In genomic region chr6:39543769-39544420, GRCm38 (mm10) we compare ENCODE assay signal across 10 mouse cellular contexts. TPM values are rescaled to one million over a fixed set of nuclear protein-coding genes. Genes with fewer than 3 reads are reported as not detected.
DNase-seq lines count a peak whose midpoint lies in the region; ATAC-seq and TF ChIP-seq lines count a peak whose summit lies in the region.
"Had no signal": no experiment of that assay in that cellular context is flagged by ENCODE, and none has a peak within 500 bp of the region (broad histone marks: within the 10 kb centered on the region; RNA-seq: fewer than 3 reads in every experiment).

No protein-coding gene starts in this region.

- no peak for TF ChIP-seq CTCF in midbrain, postnatal 0 days (IDR thresholded peaks at IDR 0.05)
- TF ChIP-seq CTCF in heart, postnatal 0 days (IDR thresholded peaks at IDR 0.05; ENCODE audit: low read depth), result no peak

- ATAC-seq in midbrain, postnatal 0 days (ENCODE audit: low FRiP score), result no peak
- ATAC-seq in heart, postnatal 0 days (ENCODE audit: insufficient read depth, low read depth), result no peak
- ATAC-seq in limb, embryonic 13.5 days (ENCODE audit: low FRiP score, low read depth), result no peak
- ATAC-seq in stomach, embryonic 15.5 days (ENCODE audit: insufficient read depth, low FRiP score, low read depth), result no peak

- peaks cover 27% of the 10 kb centered on the region for H3K36me3 ChIP-seq in midbrain, embryonic 10.5 days
- no peaks in the 10 kb centered on the region for H3K36me3 ChIP-seq in midbrain, postnatal 0 days (ENCODE audit: insufficient read depth, low read length)
- H3K36me3 ChIP-seq in heart, postnatal 0 days (replicated peaks; ENCODE audit: control insufficient read depth, insufficient read depth, low read length), result no peaks in the 10 kb centered on the region
- peaks cover 8% of the 10 kb centered on the region for H3K36me3 ChIP-seq in limb, embryonic 13.5 days
- H3K36me3 ChIP-seq in stomach, embryonic 15.5 days, result no peaks in the 10 kb centered on the region

- H3K9me3 ChIP-seq in midbrain, embryonic 10.5 days (replicated peaks), result no peaks in the 10 kb centered on the region
- H3K9me3 ChIP-seq in midbrain, postnatal 0 days (ENCODE audit: low read length), result no peaks in the 10 kb centered on the region
- H3K9me3 ChIP-seq in heart, postnatal 0 days (replicated peaks; ENCODE audit: control insufficient read depth, low read length), result no peaks in the 10 kb centered on the region
- no peaks in the 10 kb centered on the region for H3K9me3 ChIP-seq in limb, embryonic 13.5 days
- no peaks in the 10 kb centered on the region for H3K9me3 ChIP-seq in stomach, embryonic 15.5 days
- H3K9me3 ChIP-seq: megakaryocyte, embryonic 14.5 days had no signal

- peak overlapping the region; percentile 87 for H3K27ac ChIP-seq in midbrain, embryonic 10.5 days (replicated peaks)
- no peak overlapping the region; the same call in 1 of the 2 replicates for H3K27ac ChIP-seq in midbrain, postnatal 0 days (ENCODE audit: low read depth, low read length)
- H3K27ac ChIP-seq in heart, postnatal 0 days (ENCODE audit: low read depth), result peak overlapping the region; percentile 81
- peak overlapping the region; percentile 96 for H3K27ac ChIP-seq in limb, embryonic 13.5 days
- peak overlapping the region; percentile 67 for H3K27ac ChIP-seq in stomach, embryonic 15.5 days

- DNase-seq in midbrain, embryonic 10.5 days (ENCODE audit: low spot score), result peak; percentile 41
- no peak for DNase-seq in midbrain, postnatal 0 days (ENCODE audit: low spot score)
- DNase-seq in heart, postnatal 0 days (ENCODE audit: low spot score), result no peak
- DNase-seq in gastrocnemius, adult 8-10 months (ENCODE audit: low spot score in 2 of 2), result no peak
- DNase-seq in layer of hippocampus, adult 11-12 months (ENCODE audit: low spot score), result no peak
- DNase-seq in adrenal gland, adult 8-10 months, result no peak

- WGBS in midbrain, embryonic 10.5 days, result 22% methylated on average over 15 of the region's 15 CpGs
- WGBS in midbrain, postnatal 0 days, result 34% methylated on average over 15 of the region's 15 CpGs
- 67% methylated on average over 15 of the region's 15 CpGs for WGBS in heart, postnatal 0 days
- WGBS in limb, embryonic 13.5 days, result 41% methylated on average over 15 of the region's 15 CpGs
- WGBS in stomach, embryonic 15.5 days, result 38% methylated on average over 15 of the region's 15 CpGs

- H3K4me2 ChIP-seq in midbrain, postnatal 0 days (ENCODE audit: low read depth, low read length, poor library complexity, severe bottlenecking), result no peak overlapping the region
- no peak overlapping the region for H3K4me2 ChIP-seq in heart, postnatal 0 days (ENCODE audit: low read depth, low read length)
- H3K4me2 ChIP-seq in limb, embryonic 13.5 days (replicated peaks), result peak overlapping the region; percentile 53
- no peak overlapping the region for H3K4me2 ChIP-seq in stomach, embryonic 15.5 days

- H3K4me3 ChIP-seq in midbrain, embryonic 10.5 days, result peak overlapping the region; percentile 34
- no peak overlapping the region for H3K4me3 ChIP-seq in midbrain, postnatal 0 days (ENCODE audit: low read depth, low read length)
- H3K4me3 ChIP-seq in heart, postnatal 0 days (ENCODE audit: low read depth, low read length), result no peak overlapping the region
- H3K4me3 ChIP-seq in limb, embryonic 13.5 days, result no peak overlapping the region
- H3K4me3 ChIP-seq in stomach, embryonic 15.5 days (replicated peaks), result no peak overlapping the region

- no peak for TF ChIP-seq EP300 in heart, postnatal 0 days (IDR thresholded peaks at IDR 0.05; ENCODE audit: low read depth)

- H3K9ac ChIP-seq in midbrain, postnatal 0 days (replicated peaks; ENCODE audit: low read length, poor library complexity, severe bottlenecking), result no peak overlapping the region
- H3K9ac ChIP-seq in heart, postnatal 0 days (replicated peaks; ENCODE audit: low read depth, low read length), result no peak overlapping the region
- no peak overlapping the region for H3K9ac ChIP-seq in limb, embryonic 13.5 days
- no peak overlapping the region for H3K9ac ChIP-seq in stomach, embryonic 15.5 days

- H3K4me1 ChIP-seq in midbrain, embryonic 10.5 days, result peaks cover 94% of the 10 kb centered on the region
- H3K4me1 ChIP-seq in midbrain, postnatal 0 days (ENCODE audit: insufficient read depth, low read length), result peaks cover 9% of the 10 kb centered on the region
- H3K4me1 ChIP-seq in heart, postnatal 0 days (ENCODE audit: control insufficient read depth, insufficient read depth), result peaks cover 8% of the 10 kb centered on the region
- H3K4me1 ChIP-seq in limb, embryonic 13.5 days, result peaks cover 57% of the 10 kb centered on the region
- peaks cover 28% of the 10 kb centered on the region for H3K4me1 ChIP-seq in stomach, embryonic 15.5 days

- H3K27me3 ChIP-seq in midbrain, embryonic 10.5 days (ENCODE audit: low read depth, poor library complexity, severe bottlenecking), result no peaks in the 10 kb centered on the region
- H3K27me3 ChIP-seq in midbrain, postnatal 0 days (ENCODE audit: insufficient read depth, low read length), result no peaks in the 10 kb centered on the region
- no peaks in the 10 kb centered on the region for H3K27me3 ChIP-seq in heart, postnatal 0 days (ENCODE audit: control insufficient read depth, insufficient read depth, low read length)
- no peaks in the 10 kb centered on the region for H3K27me3 ChIP-seq in limb, embryonic 13.5 days
- no peaks in the 10 kb centered on the region for H3K27me3 ChIP-seq in stomach, embryonic 15.5 days (replicated peaks)
- H3K27me3 ChIP-seq: Patski had no signal

RNA-seq across cellular contexts. Expression of gene Dennd2a, which starts 13.8 kb away (rescaled TPM):
- 42.3 and 50.6 TPM in 2 replicates for polyA plus RNA-seq in midbrain, embryonic 10.5 days (2016; fragmentation: Nextera tagmentation; extraction: Ambion mirVana)
- 15.9 and 22.4 TPM in 2 replicates for total RNA-seq in midbrain, postnatal 0 days (2014; rRNA removed)
- polyA plus RNA-seq in midbrain, postnatal 0 days (2015; fragmentation: Nextera tagmentation; extraction: Ambion mirVana), result 7.8 and 9.8 TPM in 2 replicates
- 7.3 and 9.0 TPM in 2 replicates for total RNA-seq in heart, postnatal 0 days (2014; rRNA removed; ENCODE audit: low replicate concordance)
- 5.5 TPM in 2 replicates for polyA plus RNA-seq in heart, postnatal 0 days (2015; fragmentation: Nextera tagmentation; extraction: Ambion mirVana)
- polyA plus RNA-seq in limb, embryonic 13.5 days (2015; fragmentation: Nextera tagmentation; extraction: Ambion mirVana), result 25.8 and 30.1 TPM in 2 replicates
- 13.4 and 15.8 TPM in 2 replicates for polyA plus RNA-seq in stomach, embryonic 15.5 days (2015; fragmentation: Nextera tagmentation; extraction: Ambion mirVana)
- total RNA-seq in gastrocnemius, adult 8-10 months (2022), result 1 to 10 TPM; 1.5 to 2.8 (median 2.1) TPM
- total RNA-seq in adrenal gland, adult 8-10 months (2022), result 10 to 100 TPM in 2 of 4 experiments, 1 to 10 TPM in 2; 7.3 to 14.8 (median 10.4) TPM

RNA-seq across cellular contexts. Expression of gene Adck2, which starts 29.8 kb away (rescaled TPM):
- polyA plus RNA-seq in midbrain, embryonic 10.5 days (2016; fragmentation: Nextera tagmentation; extraction: Ambion mirVana), result 26.6 and 28.4 TPM in 2 replicates
- 16.9 and 31.0 TPM in 2 replicates for total RNA-seq in midbrain, postnatal 0 days (2014; rRNA removed)
- polyA plus RNA-seq in midbrain, postnatal 0 days (2015; fragmentation: Nextera tagmentation; extraction: Ambion mirVana), result 44.9 and 45.9 TPM in 2 replicates
- total RNA-seq in heart, postnatal 0 days (2014; rRNA removed; ENCODE audit: low replicate concordance), result 17.5 and 22.4 TPM in 2 replicates
- 24.4 and 25.7 TPM in 2 replicates for polyA plus RNA-seq in heart, postnatal 0 days (2015; fragmentation: Nextera tagmentation; extraction: Ambion mirVana)
- polyA plus RNA-seq in limb, embryonic 13.5 days (2015; fragmentation: Nextera tagmentation; extraction: Ambion mirVana), result 41.9 and 42.8 TPM in 2 replicates
- 26.5 and 32.6 TPM in 2 replicates for polyA plus RNA-seq in stomach, embryonic 15.5 days (2015; fragmentation: Nextera tagmentation; extraction: Ambion mirVana)
- 1 to 10 TPM; 4.6 to 5.5 (median 5.1) TPM for total RNA-seq in gastrocnemius, adult 8-10 months (2022)
- 10 to 100 TPM; 22.2 to 38.8 (median 34.5) TPM for total RNA-seq in adrenal gland, adult 8-10 months (2022)

RNA-seq across cellular contexts. Expression of gene Gm42420, which starts 41.7 kb away (rescaled TPM):
- polyA plus RNA-seq in midbrain, embryonic 10.5 days (2016; fragmentation: Nextera tagmentation; extraction: Ambion mirVana), result 0.57 and 1.3 TPM in 2 replicates
- not detected in 2 replicates for total RNA-seq in midbrain, postnatal 0 days (2014; rRNA removed)
- polyA plus RNA-seq in midbrain, postnatal 0 days (2015; fragmentation: Nextera tagmentation; extraction: Ambion mirVana), result 1.5 and 1.8 TPM in 2 replicates
- not detected in 2 replicates for total RNA-seq in heart, postnatal 0 days (2014; rRNA removed; ENCODE audit: low replicate concordance)
- 0.60 and 2.7 TPM in 2 replicates for polyA plus RNA-seq in heart, postnatal 0 days (2015; fragmentation: Nextera tagmentation; extraction: Ambion mirVana)
- polyA plus RNA-seq in limb, embryonic 13.5 days (2015; fragmentation: Nextera tagmentation; extraction: Ambion mirVana), result 1.0 and 3.4 TPM in 2 replicates
- 1.3 and 1.5 TPM in 2 replicates for polyA plus RNA-seq in stomach, embryonic 15.5 days (2015; fragmentation: Nextera tagmentation; extraction: Ambion mirVana)
- under 1 TPM in 1 of 4 experiments, not detected in 3; 0.75 TPM for total RNA-seq in gastrocnemius, adult 8-10 months (2022)
- total RNA-seq in adrenal gland, adult 8-10 months (2022), result 1 to 10 TPM in 1 of 4 experiments, under 1 TPM in 2, not detected in 1; 0.62 to 1.3 (median 0.75) TPM

RNA-seq across cellular contexts. Expression of gene Ndufb2, which starts 48.5 kb away (rescaled TPM):
- polyA plus RNA-seq in midbrain, embryonic 10.5 days (2016; fragmentation: Nextera tagmentation; extraction: Ambion mirVana), result 282 and 288 TPM in 2 replicates
- total RNA-seq in midbrain, postnatal 0 days (2014; rRNA removed), result 234 and 290 TPM in 2 replicates
- 589 and 646 TPM in 2 replicates for polyA plus RNA-seq in midbrain, postnatal 0 days (2015; fragmentation: Nextera tagmentation; extraction: Ambion mirVana)
- 719 and 838 TPM in 2 replicates for total RNA-seq in heart, postnatal 0 days (2014; rRNA removed; ENCODE audit: low replicate concordance)
- 1,229 and 1,304 TPM in 2 replicates for polyA plus RNA-seq in heart, postnatal 0 days (2015; fragmentation: Nextera tagmentation; extraction: Ambion mirVana)
- 333 and 336 TPM in 2 replicates for polyA plus RNA-seq in limb, embryonic 13.5 days (2015; fragmentation: Nextera tagmentation; extraction: Ambion mirVana)
- 342 and 384 TPM in 2 replicates for polyA plus RNA-seq in stomach, embryonic 15.5 days (2015; fragmentation: Nextera tagmentation; extraction: Ambion mirVana)
- 100 to 1,000 TPM; 404 to 454 (median 441) TPM for total RNA-seq in gastrocnemius, adult 8-10 months (2022)
- 100 to 1,000 TPM; 161 to 197 (median 187) TPM for total RNA-seq in adrenal gland, adult 8-10 months (2022)
